Mouse (Mus musculus): Measurements from ENCODE around the gene Tmem132e. TPM values are rescaled to one million over a fixed set of nuclear protein-coding genes. Genes with fewer than 3 reads are reported as not detected.

Tmem132e gene
- polyA plus RNA-seq (2015; fragmentation: Nextera tagmentation; extraction: Ambion mirVana), result 0.11 and 0.12 TPM in 2 replicates

DNA sequence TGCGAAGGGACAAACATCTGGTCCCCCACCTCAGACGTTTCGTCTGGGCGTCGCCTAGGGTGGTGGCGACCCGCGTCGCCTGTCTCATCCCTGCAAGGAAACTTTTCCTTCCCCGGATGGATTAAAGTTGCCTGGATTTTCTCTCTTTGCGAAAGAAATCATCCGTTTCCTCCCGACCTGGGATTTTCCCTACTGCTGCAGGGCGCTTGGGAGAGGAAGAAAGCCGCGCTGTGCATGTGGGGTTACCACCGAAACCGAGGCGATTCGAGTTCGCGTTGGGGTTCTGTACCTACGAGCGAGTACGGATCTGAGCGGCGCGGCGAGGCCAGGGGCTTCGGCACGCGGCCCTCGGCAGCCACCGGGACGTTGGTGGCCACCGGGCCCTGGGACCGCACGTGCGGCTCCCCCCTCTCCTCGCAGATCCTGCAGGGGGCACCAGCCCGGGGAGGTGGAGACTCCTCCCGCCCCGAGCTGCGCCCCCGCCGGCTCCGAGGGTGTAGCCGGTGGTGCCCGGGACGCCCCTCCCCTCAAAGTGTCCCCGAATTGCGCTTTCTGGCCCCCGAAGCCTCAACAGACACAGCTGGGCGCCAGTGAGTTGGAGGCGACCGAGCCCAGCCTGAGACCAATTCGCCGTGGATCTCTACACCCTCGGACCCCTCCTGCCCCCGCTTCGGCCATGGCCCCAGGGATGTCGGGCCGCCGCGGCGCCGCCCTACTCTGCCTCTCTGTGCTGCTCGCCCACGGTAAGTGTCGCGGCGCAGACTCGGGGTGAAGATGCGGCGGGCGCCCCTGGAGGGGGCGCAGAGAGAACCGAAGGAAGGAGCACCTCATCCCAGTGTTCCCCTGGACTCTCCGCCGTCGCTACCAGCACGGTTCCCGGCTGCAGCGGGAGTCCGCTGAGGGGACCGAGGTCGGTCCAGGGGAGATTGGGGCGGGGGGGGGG is at the start of gene Tmem132e:
Gene Tmem132e (plus strand): TSS at position 530 of the 943 bp plus-strand sequence.
- peak within 1 kb of the TSS; percentile 96 for H3K4me2 ChIP-seq
- no peaks in the 10 kb centered on the region for H3K36me3 ChIP-seq
- peaks cover 30% of the 10 kb centered on the region for H3K4me1 ChIP-seq
- peaks cover 77% of the 10 kb centered on the region for H3K27me3 ChIP-seq
- peak within 1 kb of the TSS; percentile 49 for H3K4me3 ChIP-seq
- H3K9ac ChIP-seq, result peak within 1 kb of the TSS; percentile 25; the same call in 1 of the 2 replicates
- H3K27ac ChIP-seq, result no peak within 1 kb of the TSS
- WGBS, result under 1% methylated on average over 76 of the region's 88 CpGs
- H3K9me3 ChIP-seq, result no peaks in the 10 kb centered on the region
- peak; percentile 27; the same call in 1 of the 2 replicates for ATAC-seq (ENCODE audit: borderline replicate concordance, extremely low read depth, low FRiP score, low TSS enrichment)

DNA sequence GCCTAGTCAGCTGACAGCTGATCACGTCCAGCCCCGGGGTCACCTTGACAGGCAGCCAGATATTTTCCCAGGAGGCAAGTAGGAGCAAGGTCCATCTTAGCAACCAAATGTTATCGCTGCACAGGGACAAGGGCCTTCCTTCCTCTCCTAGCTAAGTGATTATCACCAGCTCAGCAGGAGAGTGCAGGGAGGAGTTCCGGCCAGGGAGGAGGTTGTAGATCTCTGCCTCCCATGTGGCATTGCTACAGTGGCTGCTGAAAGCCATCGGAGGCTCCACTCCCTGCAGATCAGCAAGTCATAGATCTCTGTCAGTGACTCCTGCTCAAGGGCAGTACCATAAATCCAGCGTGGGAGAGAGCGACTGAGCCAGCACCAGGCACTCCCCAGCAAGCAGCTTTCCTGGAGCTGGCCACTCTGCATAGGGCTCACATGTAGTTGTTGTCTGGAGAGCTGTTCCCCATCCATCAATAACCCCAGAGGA is 48.7 kb upstream of the Tmem132e start:
- H3K9me3 ChIP-seq, result no peaks in the 10 kb centered on the region
- ATAC-seq (ENCODE audit: borderline replicate concordance, extremely low read depth, low FRiP score, low TSS enrichment), result no peak
- no peaks in the 10 kb centered on the region for H3K27me3 ChIP-seq
- H3K9ac ChIP-seq, result no peak overlapping the region
- whole genome bisulfite sequencing, result 10% methylated on average over 7 of the region's 7 CpGs
- no peak overlapping the region for H3K4me2 ChIP-seq
- no peak overlapping the region for H3K4me3 ChIP-seq
- H3K4me1 ChIP-seq, result no peaks in the 10 kb centered on the region
- no peaks in the 10 kb centered on the region for H3K36me3 ChIP-seq
- no peak overlapping the region for H3K27ac ChIP-seq

DNA sequence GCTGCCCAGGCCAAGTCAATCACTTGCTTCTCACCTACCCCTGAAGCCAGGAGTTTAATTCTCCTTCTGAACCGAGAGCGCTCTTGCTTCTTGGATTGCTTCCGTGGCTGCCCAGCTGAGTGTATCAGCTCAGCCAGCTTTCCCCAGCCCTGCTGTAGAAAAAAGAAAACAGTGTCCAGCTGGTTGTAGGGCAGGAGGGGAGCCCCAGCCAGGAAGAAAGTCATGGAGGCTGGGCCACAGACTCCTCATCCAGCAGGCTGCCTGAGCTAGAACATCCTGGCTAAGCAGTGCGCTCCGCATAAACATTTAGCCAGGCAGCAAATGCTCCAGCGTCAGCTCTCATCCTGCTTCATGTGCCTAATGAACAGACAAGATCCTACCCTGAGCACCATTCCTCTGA is 48.3 kb upstream of the Tmem132e start:
- Histone ChIP-seq H3K4me1 (no peaks in the 10 kb centered on the region), H3K4me2 (no peak overlapping the region), H3K9ac (no peak overlapping the region), H3K27ac (no peak overlapping the region), H3K9me3 (no peaks in the 10 kb centered on the region), H3K4me3 (no peak overlapping the region), H3K27me3 (no peaks in the 10 kb centered on the region), H3K36me3 (no peaks in the 10 kb centered on the region)
- 24% methylated on average over 6 of the region's 6 CpGs for WGBS
- ATAC-seq (ENCODE audit: borderline replicate concordance, extremely low read depth, low FRiP score, low TSS enrichment), result no peak

DNA sequence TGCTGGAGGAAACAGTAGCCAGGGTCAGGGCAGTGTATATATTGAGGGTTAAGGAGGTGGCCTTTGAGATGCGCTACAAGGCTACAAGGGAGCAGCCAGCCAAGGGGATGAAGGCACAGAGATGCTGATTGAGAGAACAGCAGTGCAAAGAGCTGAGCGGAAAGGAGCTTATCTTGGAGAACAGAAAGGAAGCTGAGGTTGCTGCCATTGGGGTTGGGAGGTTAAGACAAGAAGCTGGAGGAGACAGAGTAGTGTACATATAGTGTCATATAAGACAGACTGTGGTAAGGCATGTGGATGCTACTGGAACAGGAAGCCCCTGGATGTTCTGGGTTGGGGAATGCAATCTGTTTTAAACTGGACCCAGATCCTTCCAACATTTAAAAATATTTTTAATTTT is 47.8 kb upstream of the Tmem132e start:
- 22% methylated on average over 2 of the region's 2 CpGs for WGBS

DNA sequence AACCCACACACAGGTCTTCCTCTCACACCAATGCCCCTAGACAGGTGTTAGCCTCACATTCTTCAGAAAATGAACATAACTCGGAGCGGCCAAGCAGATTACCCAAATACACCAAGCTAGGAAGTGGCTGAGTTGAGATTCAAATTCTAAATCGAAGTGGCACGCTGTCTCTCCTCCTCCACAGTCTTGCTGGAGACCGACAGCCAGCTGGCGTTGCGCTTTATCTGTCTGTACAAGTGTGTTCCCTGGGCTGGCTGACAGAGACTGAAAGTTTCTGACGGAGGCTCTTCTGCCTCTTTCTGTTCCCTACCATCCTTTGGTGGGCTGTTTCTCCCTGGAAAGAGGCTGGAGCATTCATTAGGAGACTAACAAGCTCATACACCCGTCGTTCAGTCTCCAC is 37.7 kb upstream of the Tmem132e start:
- H3K27ac ChIP-seq, result no peak overlapping the region
- no peaks in the 10 kb centered on the region for H3K4me1 ChIP-seq
- H3K9me3 ChIP-seq, result no peaks in the 10 kb centered on the region
- no peak overlapping the region for H3K4me2 ChIP-seq
- H3K9ac ChIP-seq, result no peak overlapping the region
- no peaks in the 10 kb centered on the region for H3K27me3 ChIP-seq
- ATAC-seq (ENCODE audit: borderline replicate concordance, extremely low read depth, low FRiP score, low TSS enrichment), result no peak
- no peak overlapping the region for H3K4me3 ChIP-seq
- no peaks in the 10 kb centered on the region for H3K36me3 ChIP-seq
- 73% methylated on average over 10 of the region's 10 CpGs for WGBS

More for the DNA sequence above, 47.8 kb upstream of the Tmem132e start:
- no peak for ATAC-seq (ENCODE audit: borderline replicate concordance, extremely low read depth, low FRiP score, low TSS enrichment)
- Histone ChIP-seq H3K36me3 (no peaks in the 10 kb centered on the region), H3K27me3 (no peaks in the 10 kb centered on the region), H3K27ac (no peak overlapping the region), H3K4me1 (no peaks in the 10 kb centered on the region), H3K4me2 (no peak overlapping the region), H3K9me3 (no peaks in the 10 kb centered on the region), H3K9ac (no peak overlapping the region), H3K4me3 (no peak overlapping the region)

DNA sequence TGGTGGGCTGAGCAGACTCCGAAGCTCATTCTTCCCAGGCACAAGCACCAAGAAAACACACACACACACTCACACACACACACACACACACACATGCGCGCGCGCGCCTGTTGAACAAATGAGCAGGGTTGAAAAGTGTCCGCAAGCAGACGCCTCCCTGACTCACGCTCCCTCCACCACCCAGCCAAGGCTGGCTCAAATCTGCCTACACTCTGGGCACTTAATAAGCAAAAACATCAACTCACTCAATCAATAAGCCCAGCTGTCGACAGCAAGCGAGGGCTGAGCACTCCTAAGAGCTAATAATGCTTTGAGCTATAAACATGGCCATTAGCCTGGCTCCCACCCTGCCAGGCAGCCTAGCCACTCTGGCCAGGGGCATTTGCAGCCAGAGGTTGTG is 18.5 kb upstream of the Tmem132e start:
- ATAC-seq (ENCODE audit: borderline replicate concordance, extremely low read depth, low FRiP score, low TSS enrichment), result no peak
- Histone ChIP-seq H3K4me3 (no peak overlapping the region), H3K4me2 (no peak overlapping the region), H3K4me1 (no peaks in the 10 kb centered on the region), H3K36me3 (no peaks in the 10 kb centered on the region), H3K27me3 (no peaks in the 10 kb centered on the region), H3K9ac (no peak overlapping the region), H3K9me3 (no peaks in the 10 kb centered on the region), H3K27ac (no peak overlapping the region)
- 54% methylated on average over 11 of the region's 11 CpGs for WGBS

DNA sequence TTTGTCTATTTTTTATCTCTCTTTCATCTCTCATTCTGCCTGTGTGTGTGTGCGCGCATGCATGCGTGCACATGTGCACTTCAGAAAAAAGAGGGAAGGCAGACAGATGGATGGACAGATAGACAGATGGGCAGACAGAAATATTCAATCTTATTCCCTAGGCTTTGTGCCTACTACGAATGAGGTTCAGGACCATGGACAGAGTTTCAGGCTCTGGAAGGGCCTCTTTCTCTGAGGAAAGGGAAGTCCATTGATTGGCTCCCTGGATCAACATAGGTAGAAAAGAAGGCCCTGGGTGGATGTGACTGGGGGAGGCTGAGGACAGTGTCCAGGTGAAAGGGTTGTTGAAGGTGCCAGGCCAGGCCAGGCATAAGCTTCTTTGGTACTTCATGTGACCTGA is 17.1 kb upstream of the Tmem132e start:
- 65% methylated on average over 4 of the region's 4 CpGs for WGBS
- Histone ChIP-seq H3K4me1 (no peaks in the 10 kb centered on the region), H3K27ac (no peak overlapping the region), H3K4me3 (no peak overlapping the region), H3K27me3 (no peaks in the 10 kb centered on the region), H3K4me2 (no peak overlapping the region), H3K9ac (no peak overlapping the region), H3K9me3 (no peaks in the 10 kb centered on the region), H3K36me3 (no peaks in the 10 kb centered on the region)
- no peak for ATAC-seq (ENCODE audit: borderline replicate concordance, extremely low read depth, low FRiP score, low TSS enrichment)

DNA sequence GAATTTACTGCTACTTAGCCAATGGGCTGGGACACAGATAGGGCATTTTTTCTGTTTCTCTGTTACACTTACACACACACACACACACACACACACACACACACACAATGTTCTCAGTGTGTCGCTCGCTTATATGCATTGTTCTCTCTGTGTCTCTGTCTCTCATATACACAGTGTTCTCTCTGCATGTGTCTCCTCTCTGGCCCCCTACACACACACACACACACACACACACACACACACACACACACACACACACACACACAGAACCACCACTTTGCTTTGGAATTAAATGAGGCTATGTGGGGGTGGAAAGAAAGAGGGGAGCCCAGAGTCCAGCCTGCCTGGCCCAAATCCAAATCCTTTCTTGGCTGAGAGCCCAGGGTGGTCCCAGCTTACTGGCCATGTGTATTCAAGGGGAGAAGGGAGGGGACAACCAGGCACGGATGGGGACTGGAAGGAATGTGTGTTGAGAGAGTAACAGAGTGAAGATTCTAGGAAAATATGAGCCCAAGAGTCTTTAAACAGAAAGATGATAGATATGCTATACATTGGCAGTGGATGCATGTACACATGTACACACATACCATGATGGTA is 8.0 kb upstream of the Tmem132e start:
- Histone ChIP-seq H3K4me3 (no peak overlapping the region), H3K27me3 (peaks cover 26% of the 10 kb centered on the region), H3K36me3 (no peaks in the 10 kb centered on the region), H3K9me3 (no peaks in the 10 kb centered on the region), H3K9ac (no peak overlapping the region), H3K27ac (no peak overlapping the region), H3K4me1 (peaks cover 8% of the 10 kb centered on the region; the same call in 1 of the 2 replicates), H3K4me2 (no peak overlapping the region)
- WGBS, result 31% methylated on average over 3 of the region's 3 CpGs
- ATAC-seq (ENCODE audit: borderline replicate concordance, extremely low read depth, low FRiP score, low TSS enrichment), result no peak; the same call in 1 of the 2 replicates

DNA sequence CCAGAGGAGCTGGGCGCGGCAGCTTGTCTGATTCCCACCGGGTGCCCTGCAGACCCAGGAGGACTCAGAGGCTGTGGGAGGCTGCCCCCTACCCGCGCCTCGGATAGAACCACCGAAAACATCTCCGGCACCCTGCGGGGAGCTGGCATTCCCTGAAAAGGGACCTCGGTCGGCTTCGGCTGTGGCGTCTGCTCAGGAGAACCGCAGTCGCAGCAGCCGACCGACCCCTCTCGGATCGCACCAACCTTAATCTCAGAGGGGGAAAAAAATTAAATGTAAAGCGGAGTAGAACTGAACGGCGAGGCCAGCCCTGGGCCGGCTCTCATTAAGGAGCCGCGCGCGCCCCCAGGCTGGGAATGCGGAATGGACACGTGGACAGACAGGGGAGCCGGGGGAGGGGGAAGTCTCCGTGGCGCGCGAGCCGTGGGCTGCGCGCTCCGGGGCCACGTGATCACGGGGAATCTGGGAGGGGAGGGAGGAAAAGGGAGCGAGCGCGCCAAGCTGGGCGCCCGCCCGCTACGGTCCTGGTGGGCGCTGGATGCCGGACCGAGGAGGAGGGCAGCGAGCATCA is 1.6 kb upstream of the Tmem132e start:
- WGBS, result under 1% methylated on average over 49 of the region's 51 CpGs
- peak; percentile 36; the same call in 1 of the 2 replicates for ATAC-seq (ENCODE audit: borderline replicate concordance, extremely low read depth, low FRiP score, low TSS enrichment)
- Histone ChIP-seq H3K4me2 (peak overlapping the region; percentile 96), H3K4me1 (peaks cover 30% of the 10 kb centered on the region), H3K36me3 (no peaks in the 10 kb centered on the region), H3K27me3 (peaks cover 89% of the 10 kb centered on the region), H3K9me3 (no peaks in the 10 kb centered on the region), H3K4me3 (peak overlapping the region; percentile 49), H3K27ac (no peak overlapping the region), H3K9ac (no peak overlapping the region)

DNA sequence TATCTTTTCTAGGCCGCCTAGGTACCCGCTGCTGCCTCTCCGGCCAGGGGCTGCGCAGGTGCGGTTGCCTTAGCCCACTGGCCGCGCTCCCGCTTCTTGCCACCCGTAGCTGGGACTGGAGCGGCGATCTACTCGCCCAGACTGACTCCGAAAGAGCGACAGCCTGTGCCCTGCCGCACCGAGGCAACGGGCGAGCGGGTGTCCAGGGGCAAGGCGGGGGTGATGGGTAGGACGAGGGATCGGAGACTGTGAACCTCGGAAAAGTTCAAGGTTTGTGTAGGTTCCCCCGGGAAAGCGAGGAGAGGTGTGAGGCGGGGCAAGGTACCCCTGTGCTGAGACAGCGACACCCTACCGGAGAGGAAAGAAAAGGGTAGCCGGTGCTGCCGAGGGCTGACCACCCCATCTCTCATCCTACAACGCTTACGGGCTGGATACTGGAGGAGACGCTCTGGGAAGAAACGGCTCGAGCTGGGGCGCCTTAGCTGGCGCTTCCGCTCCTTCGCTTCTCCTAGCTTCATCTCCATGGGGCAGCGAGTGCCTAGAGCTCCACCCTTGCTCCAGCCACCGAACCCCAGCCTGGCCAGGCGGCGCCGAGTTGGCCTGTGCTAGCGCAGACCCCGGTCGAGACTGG is 874 bp upstream of the Tmem132e start:
- no peak overlapping the region for H3K9ac ChIP-seq
- WGBS, result under 1% methylated on average over 47 of the region's 47 CpGs
- peak overlapping the region; percentile 96 for H3K4me2 ChIP-seq
- H3K9me3 ChIP-seq, result no peaks in the 10 kb centered on the region
- no peak for ATAC-seq (ENCODE audit: borderline replicate concordance, extremely low read depth, low FRiP score, low TSS enrichment)
- H3K4me3 ChIP-seq, result peak overlapping the region; percentile 49
- peaks cover 85% of the 10 kb centered on the region for H3K27me3 ChIP-seq
- H3K4me1 ChIP-seq, result peaks cover 30% of the 10 kb centered on the region
- H3K36me3 ChIP-seq, result no peaks in the 10 kb centered on the region
- no peak overlapping the region for H3K27ac ChIP-seq

Measured in lung, embryonic 15.5 days (tissue).